Mouse (Mus musculus): Measurements from ENCODE around the gene Mrvi1.

DNA sequence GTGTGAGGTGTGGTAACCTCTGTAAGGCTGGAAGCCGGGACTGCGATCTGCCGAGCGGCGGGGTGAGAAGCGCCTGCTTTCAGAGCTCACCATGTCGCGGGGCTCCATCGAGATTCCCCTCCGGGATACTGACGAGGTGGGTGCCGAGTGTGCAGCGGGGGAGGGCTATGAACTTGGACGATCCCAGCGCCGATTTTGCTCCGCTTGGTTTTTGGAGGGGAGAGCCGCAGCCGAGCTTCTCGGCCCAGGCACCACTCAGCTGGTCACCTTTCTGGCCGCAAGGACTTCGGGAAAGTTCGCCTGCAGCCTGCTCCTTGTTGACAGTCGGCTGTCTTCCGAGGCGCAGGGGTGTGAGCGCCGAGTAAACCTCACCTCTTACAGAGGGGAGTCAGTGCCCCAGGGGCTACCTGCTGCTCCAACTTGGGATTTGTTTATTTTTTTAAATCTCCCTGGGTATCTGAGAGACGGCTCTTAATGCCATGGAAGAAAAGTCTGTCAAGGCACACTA lies 46.8 kb upstream of the Mrvi1 start:
- TF ChIP-seq CTCF (IDR thresholded peaks at IDR 0.05; ENCODE audit: extremely low read depth, insufficient read depth, low read length), result no peak
- no peak for TF ChIP-seq POLR2A (IDR thresholded peaks at IDR 0.05; ENCODE audit: extremely low read depth, insufficient read depth, low read length)

Data from cortical plate, adult 2 months (tissue).